Mouse (Mus musculus): ENCODE measurements around the gene Arfgef2. TPM values are rescaled to one million over a fixed set of nuclear protein-coding genes. Genes with fewer than 3 reads are reported as not detected.

The Arfgef2 gene
- polyA plus RNA-seq (2014; fragmentation: Nextera tagmentation; extraction: Ambion mirVana): 5.6 and 8.0 TPM in 2 replicates

- ATAC-seq (ENCODE audit: low read depth): peak; percentile 88
- no peaks in the 10 kb centered on the region for H3K36me3 ChIP-seq (ENCODE audit: control insufficient read depth, insufficient read depth, low read length)
- H3K27ac ChIP-seq (ENCODE audit: low read depth, low read length): peak within 1 kb of the TSS; percentile 62
- H3K27me3 ChIP-seq (ENCODE audit: control insufficient read depth, insufficient read depth, low read length): no peaks in the 10 kb centered on the region
- no peaks in the 10 kb centered on the region for H3K9me3 ChIP-seq (ENCODE audit: control insufficient read depth, low read length)
- peak within 1 kb of the TSS; percentile 77 for H3K9ac ChIP-seq (replicated peaks; ENCODE audit: low read depth, low read length)
- WGBS: under 1% methylated on average over 75 of the region's 76 CpGs
- H3K4me2 ChIP-seq (ENCODE audit: low read depth, low read length): peak within 1 kb of the TSS; percentile 92
- H3K4me1 ChIP-seq (ENCODE audit: control insufficient read depth, insufficient read depth, low read length): peaks cover 5% of the 10 kb centered on the region; the same call in 1 of the 2 replicates
- H3K4me3 ChIP-seq (ENCODE audit: low read depth, low read length): peak within 1 kb of the TSS; percentile 73
These were observed at the start of gene Arfgef2 for GRCm38 (mm10) chr2:166805250-166806172. Arfgef2 (plus strand) TSS chr2:166805588.

GRCm38 (mm10) chr2:166757969-166758368 lies 47.4 kb upstream of the Arfgef2 start:
- no peak overlapping the region for H3K27ac ChIP-seq (ENCODE audit: low read depth, low read length)
- ATAC-seq (ENCODE audit: low read depth): no peak
- H3K4me3 ChIP-seq (ENCODE audit: low read depth, low read length): no peak overlapping the region
- 51% methylated on average over 3 of the region's 3 CpGs for WGBS
- H3K4me1 ChIP-seq (ENCODE audit: control insufficient read depth, insufficient read depth, low read length): no peaks in the 10 kb centered on the region
- H3K9ac ChIP-seq (replicated peaks; ENCODE audit: low read depth, low read length): no peak overlapping the region
- no peaks in the 10 kb centered on the region for H3K36me3 ChIP-seq (ENCODE audit: control insufficient read depth, insufficient read depth, low read length)
- no peaks in the 10 kb centered on the region for H3K27me3 ChIP-seq (ENCODE audit: control insufficient read depth, insufficient read depth, low read length)
- H3K9me3 ChIP-seq (ENCODE audit: control insufficient read depth, low read length): no peaks in the 10 kb centered on the region
- no peak overlapping the region for H3K4me2 ChIP-seq (ENCODE audit: low read depth, low read length)

- Histone ChIP-seq H3K9ac (replicated peaks; ENCODE audit: low read depth, low read length) (no peak overlapping the region), H3K4me3 (ENCODE audit: low read depth, low read length) (no peak overlapping the region), H3K4me1 (ENCODE audit: control insufficient read depth, insufficient read depth, low read length) (no peaks in the 10 kb centered on the region), H3K4me2 (ENCODE audit: low read depth, low read length) (no peak overlapping the region), H3K27me3 (ENCODE audit: control insufficient read depth, insufficient read depth, low read length) (no peaks in the 10 kb centered on the region), H3K9me3 (ENCODE audit: control insufficient read depth, low read length) (no peaks in the 10 kb centered on the region), H3K36me3 (ENCODE audit: control insufficient read depth, insufficient read depth, low read length) (no peaks in the 10 kb centered on the region), H3K27ac (ENCODE audit: low read depth, low read length) (no peak overlapping the region)
- WGBS: 8% methylated on average over 5 of the region's 5 CpGs
- no peak for ATAC-seq (ENCODE audit: low read depth)
These were observed 41.3 kb upstream of the Arfgef2 start for GRCm38 (mm10) chr2:166764051-166764450.

- Histone ChIP-seq H3K36me3 (ENCODE audit: control insufficient read depth, insufficient read depth, low read length) (no peaks in the 10 kb centered on the region), H3K27me3 (ENCODE audit: control insufficient read depth, insufficient read depth, low read length) (no peaks in the 10 kb centered on the region), H3K9me3 (ENCODE audit: control insufficient read depth, low read length) (no peaks in the 10 kb centered on the region), H3K4me3 (ENCODE audit: low read depth, low read length) (no peak overlapping the region), H3K4me2 (ENCODE audit: low read depth, low read length) (no peak overlapping the region), H3K4me1 (ENCODE audit: control insufficient read depth, insufficient read depth, low read length) (no peaks in the 10 kb centered on the region), H3K27ac (ENCODE audit: low read depth, low read length) (no peak overlapping the region), H3K9ac (replicated peaks; ENCODE audit: low read depth, low read length) (no peak overlapping the region)
- ATAC-seq (ENCODE audit: low read depth): no peak
- WGBS: 80% methylated on average over 9 of the region's 9 CpGs
These were observed 37.8 kb upstream of the Arfgef2 start for GRCm38 (mm10) chr2:166767591-166767990.

- Histone ChIP-seq H3K9ac (replicated peaks; ENCODE audit: low read depth, low read length) (no peak overlapping the region), H3K4me1 (ENCODE audit: control insufficient read depth, insufficient read depth, low read length) (no peaks in the 10 kb centered on the region), H3K9me3 (ENCODE audit: control insufficient read depth, low read length) (no peaks in the 10 kb centered on the region), H3K27ac (ENCODE audit: low read depth, low read length) (no peak overlapping the region), H3K36me3 (ENCODE audit: control insufficient read depth, insufficient read depth, low read length) (no peaks in the 10 kb centered on the region), H3K27me3 (ENCODE audit: control insufficient read depth, insufficient read depth, low read length) (no peaks in the 10 kb centered on the region), H3K4me3 (ENCODE audit: low read depth, low read length) (no peak overlapping the region), H3K4me2 (ENCODE audit: low read depth, low read length) (no peak overlapping the region)
- no peak for ATAC-seq (ENCODE audit: low read depth)
- 78% methylated on average over 11 of the region's 11 CpGs for WGBS
These were observed 34.0 kb upstream of the Arfgef2 start for GRCm38 (mm10) chr2:166771396-166771795.

- 82% methylated on average over 10 of the region's 10 CpGs for WGBS
- H3K4me2 ChIP-seq (ENCODE audit: low read depth, low read length): no peak overlapping the region
These were observed 31.8 kb upstream of the Arfgef2 start for GRCm38 (mm10) chr2:166773587-166773986.

GRCm38 (mm10) chr2:166774275-166774674 lies 31.1 kb upstream of the Arfgef2 start:
- WGBS: 66% methylated on average over 10 of the region's 10 CpGs
- ATAC-seq (ENCODE audit: low read depth): no peak
- H3K27ac ChIP-seq (ENCODE audit: low read depth, low read length): no peak overlapping the region

More at GRCm38 (mm10) chr2:166773587-166773986, 31.8 kb upstream of the Arfgef2 start:
- no peaks in the 10 kb centered on the region for H3K9me3 ChIP-seq (ENCODE audit: control insufficient read depth, low read length)
- no peak overlapping the region for H3K4me3 ChIP-seq (ENCODE audit: low read depth, low read length)
- H3K27me3 ChIP-seq (ENCODE audit: control insufficient read depth, insufficient read depth, low read length): no peaks in the 10 kb centered on the region
- H3K36me3 ChIP-seq (ENCODE audit: control insufficient read depth, insufficient read depth, low read length): no peaks in the 10 kb centered on the region
- no peaks in the 10 kb centered on the region for H3K4me1 ChIP-seq (ENCODE audit: control insufficient read depth, insufficient read depth, low read length)
- ATAC-seq (ENCODE audit: low read depth): no peak
- H3K27ac ChIP-seq (ENCODE audit: low read depth, low read length): no peak overlapping the region
- no peak overlapping the region for H3K9ac ChIP-seq (replicated peaks; ENCODE audit: low read depth, low read length)

GRCm38 (mm10) chr2:166775357-166775893 lies 30.0 kb upstream of the Arfgef2 start:
- 64% methylated on average over 11 of the region's 11 CpGs for WGBS
- no peak overlapping the region for H3K4me3 ChIP-seq (ENCODE audit: low read depth, low read length)
- H3K36me3 ChIP-seq (ENCODE audit: control insufficient read depth, insufficient read depth, low read length): no peaks in the 10 kb centered on the region
- H3K27me3 ChIP-seq (ENCODE audit: control insufficient read depth, insufficient read depth, low read length): no peaks in the 10 kb centered on the region
- ATAC-seq (ENCODE audit: low read depth): no peak
- no peaks in the 10 kb centered on the region for H3K4me1 ChIP-seq (ENCODE audit: control insufficient read depth, insufficient read depth, low read length)
- H3K9ac ChIP-seq (replicated peaks; ENCODE audit: low read depth, low read length): no peak overlapping the region
- no peak overlapping the region for H3K27ac ChIP-seq (ENCODE audit: low read depth, low read length)
- no peaks in the 10 kb centered on the region for H3K9me3 ChIP-seq (ENCODE audit: control insufficient read depth, low read length)
- no peak overlapping the region for H3K4me2 ChIP-seq (ENCODE audit: low read depth, low read length)

More at GRCm38 (mm10) chr2:166774275-166774674, 31.1 kb upstream of the Arfgef2 start:
- no peaks in the 10 kb centered on the region for H3K4me1 ChIP-seq (ENCODE audit: control insufficient read depth, insufficient read depth, low read length)
- H3K4me3 ChIP-seq (ENCODE audit: low read depth, low read length): no peak overlapping the region
- H3K4me2 ChIP-seq (ENCODE audit: low read depth, low read length): no peak overlapping the region
- no peaks in the 10 kb centered on the region for H3K36me3 ChIP-seq (ENCODE audit: control insufficient read depth, insufficient read depth, low read length)
- H3K9me3 ChIP-seq (ENCODE audit: control insufficient read depth, low read length): no peaks in the 10 kb centered on the region
- no peaks in the 10 kb centered on the region for H3K27me3 ChIP-seq (ENCODE audit: control insufficient read depth, insufficient read depth, low read length)
- H3K9ac ChIP-seq (replicated peaks; ENCODE audit: low read depth, low read length): no peak overlapping the region

GRCm38 (mm10) chr2:166776272-166776671 lies 29.1 kb upstream of the Arfgef2 start:
- Histone ChIP-seq H3K4me1 (ENCODE audit: control insufficient read depth, insufficient read depth, low read length) (no peaks in the 10 kb centered on the region), H3K9me3 (ENCODE audit: control insufficient read depth, low read length) (no peaks in the 10 kb centered on the region), H3K9ac (replicated peaks; ENCODE audit: low read depth, low read length) (no peak overlapping the region), H3K36me3 (ENCODE audit: control insufficient read depth, insufficient read depth, low read length) (no peaks in the 10 kb centered on the region), H3K4me2 (ENCODE audit: low read depth, low read length) (no peak overlapping the region), H3K27me3 (ENCODE audit: control insufficient read depth, insufficient read depth, low read length) (no peaks in the 10 kb centered on the region), H3K27ac (ENCODE audit: low read depth, low read length) (no peak overlapping the region), H3K4me3 (ENCODE audit: low read depth, low read length) (no peak overlapping the region)
- WGBS: 31% methylated on average over 2 of the region's 2 CpGs
- no peak for ATAC-seq (ENCODE audit: low read depth)

All from neural tube, embryonic 14.5 days (tissue).